21 mouse cellular contexts compared by ENCODE assay signal in genomic region chrX:168310143-168310542, GRCm38 (mm10).
DNase-seq lines count a peak whose midpoint lies in the region; TF ChIP-seq lines count a peak whose summit lies in the region.
"Had no signal": no experiment of that assay in that cellular context is flagged by ENCODE, and none has a peak within 500 bp of the region (broad histone marks: within the 10 kb centered on the region; RNA-seq: fewer than 3 reads in every experiment).

No protein-coding gene starts in this region.

- peak in 1 of 2 experiments; percentile 51; a peak in 2 of 4 replicates for TF ChIP-seq CTCF in CH12.LX (conservative IDR thresholded peaks at IDR 0.05 in 1 of 2, IDR thresholded peaks at IDR 0.05 in 1 of 2; ENCODE audit: low read depth in 2 of 2, low read length in 2 of 2)

- H3K9ac ChIP-seq in CH12.LX (ENCODE audit: insufficient read depth, low read depth), result no peak overlapping the region
- H3K9ac ChIP-seq: heart, embryonic 15.5 days; hindbrain, embryonic 13.5 days; liver, embryonic 15.5 days; lung, embryonic 14.5 days; midbrain, embryonic 15.5 days had no signal

- H3K4me1 ChIP-seq in CH12.LX (ENCODE audit: control insufficient read depth in 1 of 2, insufficient read depth in 2 of 2), result peaks cover 0 to 14% of the 10 kb centered on the region in 2 experiments; a peak in 2 of 4 replicates
- no peaks in the 10 kb centered on the region for H3K4me1 ChIP-seq in embryonic facial prominence, embryonic 10.5 days
- H3K4me1 ChIP-seq: heart, embryonic 10.5 days; heart, embryonic 15.5 days; hindbrain, embryonic 13.5 days; liver, embryonic 15.5 days; midbrain, embryonic 10.5 days; midbrain, embryonic 15.5 days had no signal

- H3K79me2 ChIP-seq in CH12.LX (replicated peaks; ENCODE audit: control insufficient read depth, extremely low read depth, insufficient read depth, poor library complexity, severe bottlenecking), result no peaks in the 10 kb centered on the region

- no peak for TF ChIP-seq EP300 in CH12.LX (IDR thresholded peaks at IDR 0.05; ENCODE audit: low read length)

- TF ChIP-seq POLR2A in CH12.LX (IDR thresholded peaks at IDR 0.05; ENCODE audit: low read depth, low read length), result no peak

- peak; percentile 2 to 9 for DNase-seq in cerebellum, postnatal 10 days
- DNase-seq in cerebellum, adult 11-12 months, result no peak
- DNase-seq in kidney, postnatal 4 days, result peak; percentile 1 to 2
- no peak for DNase-seq in kidney, adult 8-10 months
- peak; percentile 34 for DNase-seq in CH12.LX (ENCODE audit: extremely low read depth)
- DNase-seq in embryonic facial prominence, embryonic 10.5 days (ENCODE audit: low spot score), result peak; percentile 7
- no peak for DNase-seq in thymus, postnatal 36 days
- DNase-seq in liver, result no peak
- DNase-seq: adrenal gland, postnatal 10 days; cerebellum, adult 9-10 months; embryo, embryonic 11 days; gastrocnemius, postnatal 10 days; layer of hippocampus, postnatal 36 days; lung, embryonic 14.5 days had no signal

- WGBS in embryonic facial prominence, embryonic 10.5 days, result 16% methylated on average over 1 of the region's 1 CpGs

- dilution Hi-C loops in CH12.LX (cut with MboI; ENCODE audit: extremely low pct_ligation_motif_present, extremely low pct_unique_long_range_greater_than_20kb, low sequenced_read_pairs), result no loop called here

- TF ChIP-seq RAD21 in CH12.LX (IDR thresholded peaks at IDR 0.05; ENCODE audit: low read depth, low read length), result peak; percentile 53

- no peaks in the 10 kb centered on the region for H3K27me3 ChIP-seq in CH12.LX (replicated peaks)
- peaks cover 81% of the 10 kb centered on the region for H3K27me3 ChIP-seq in embryonic facial prominence, embryonic 10.5 days (replicated peaks; ENCODE audit: low read depth, poor library complexity, severe bottlenecking)
- H3K27me3 ChIP-seq: heart, embryonic 15.5 days; liver, embryonic 15.5 days had no signal

- H3K4me2 ChIP-seq in CH12.LX (ENCODE audit: insufficient read depth, low read depth, poor library complexity, severe bottlenecking), result no peak overlapping the region
- H3K4me2 ChIP-seq: heart, embryonic 15.5 days; hindbrain, embryonic 13.5 days; liver, embryonic 15.5 days; lung, embryonic 14.5 days; midbrain, embryonic 15.5 days had no signal

- no peak overlapping the region for H3K4me3 ChIP-seq in CH12.LX (replicated peaks in 1 of 3; ENCODE audit: low read depth in 2 of 3, low read length in 2 of 3, poor library complexity in 1 of 3)
- no peak overlapping the region for H3K4me3 ChIP-seq in embryonic facial prominence, embryonic 10.5 days
- H3K4me3 ChIP-seq: erythroblast, embryonic 14.5 days; heart, embryonic 10.5 days; heart, embryonic 15.5 days; hindbrain, embryonic 13.5 days; liver, embryonic 15.5 days; midbrain, embryonic 10.5 days; midbrain, embryonic 15.5 days had no signal

- no peak overlapping the region for H3K27ac ChIP-seq in CH12.LX (ENCODE audit: insufficient read depth, low read depth)
- H3K27ac ChIP-seq in embryonic facial prominence, embryonic 10.5 days (replicated peaks), result no peak overlapping the region
- H3K27ac ChIP-seq: heart, embryonic 10.5 days; heart, embryonic 15.5 days; hindbrain, embryonic 13.5 days; liver, embryonic 15.5 days; midbrain, embryonic 10.5 days; midbrain, embryonic 15.5 days had no signal

- in situ Hi-C loops in CH12.LX (cut with MboI; ENCODE audit: low pct_ligation_motif_present, low pct_unique_long_range_greater_than_20kb, low sequenced_read_pairs), result no loop called here

- H3K36me3 ChIP-seq in CH12.LX (replicated peaks in 1 of 2; ENCODE audit: control insufficient read depth in 1 of 2, insufficient read depth in 1 of 2, low read length in 1 of 2), result no peaks in the 10 kb centered on the region
- no peaks in the 10 kb centered on the region for H3K36me3 ChIP-seq in embryonic facial prominence, embryonic 10.5 days (replicated peaks)
- H3K36me3 ChIP-seq: heart, embryonic 10.5 days; heart, embryonic 15.5 days; hindbrain, embryonic 13.5 days; liver, embryonic 15.5 days; midbrain, embryonic 10.5 days; midbrain, embryonic 15.5 days had no signal

- no peaks in the 10 kb centered on the region for H3K9me3 ChIP-seq in CH12.LX (replicated peaks; ENCODE audit: low read length)
- H3K9me3 ChIP-seq in embryonic facial prominence, embryonic 10.5 days, result no peaks in the 10 kb centered on the region
- H3K9me3 ChIP-seq: heart, embryonic 10.5 days; heart, embryonic 15.5 days; hindbrain, embryonic 13.5 days; liver, embryonic 15.5 days; midbrain, embryonic 10.5 days; midbrain, embryonic 15.5 days had no signal

TF ChIP-seq in CH12.LX, 34 proteins besides CTCF, POLR2A, EP300 and RAD21:
- no peak for TF ChIP-seq JUND (conservative IDR thresholded peaks at IDR 0.05; ENCODE audit: low read depth, low read length)
- peak; percentile 33; the same call in 1 of the 2 replicates for TF ChIP-seq SMC3 (IDR thresholded peaks at IDR 0.05; ENCODE audit: low read depth, low read length)
TF ChIP-seq in CH12.LX: peak in this region for 1.

Comparison
In these comparisons a context has a peak if more than half of its experiments do, and no peak if none do; other contexts are left out.
1. DNase-seq: peak in cerebellum, postnatal 10 days (2 of 2), kidney, postnatal 4 days (2 of 2), CH12.LX (single experiment) and embryonic facial prominence, embryonic 10.5 days (single experiment); none in cerebellum, adult 11-12 months (single experiment), kidney, adult 8-10 months (0 of 2), thymus, postnatal 36 days (0 of 2) and liver (single experiment).